Mouse (Mus musculus) small intestine, adult 2 months (tissue): ENCODE measurements around the gene Rtn4r.

ENCODE experiments used
- CTCF ChIP-seq: fragments of 200-500 bp; IDR thresholded peaks from 2 replicates; pipeline ENCODE4 v1.5.1; 2012; ENCODE audit warnings: low read depth, mild to moderate bottlenecking, control low read depth, inconsistent platforms, low read length, moderate library complexity, mixed read lengths; ENCODE audit not compliant: insufficient replicate concordance, insufficient read length; ENCODE audit errors: extremely low read depth
- POLR2A ChIP-seq: fragments of 200-500 bp; IDR thresholded peaks from 2 replicates; pipeline ENCODE4 v1.6.1; 2012; ENCODE audit warnings: low read depth, mild to moderate bottlenecking, control low read depth, inconsistent platforms, low read length, moderate library complexity

GRCm38 (mm10) chr16:18084262-18084661 is 43.2 kb upstream of the Rtn4r start:
- TF ChIP-seq POLR2A (no peak), CTCF (no peak)
